Mouse (Mus musculus) MEL (cell line): ENCODE measurements around the gene Trim2. TPM values are rescaled to one million over a fixed set of nuclear protein-coding genes. Genes with fewer than 3 reads are reported as not detected.

Experiments
- DNase-seq: peaks from one replicate; pipeline ENCODE4 v3.0.0; 2011; ENCODE audit warnings: low read depth, low spot score
- H3K27ac ChIP-seq: 2 replicates; pipeline ENCODE4 v1.5.1; 2012; ENCODE audit warnings: low read depth, mild to moderate bottlenecking, control low read depth, low read length, moderate library complexity; ENCODE audit not compliant: control insufficient read depth
- H3K27me3 ChIP-seq, 2 experiments: fragments of 150-350 bp in 1 of 2; sonication (generic) in 1 of 2; 2 replicates each; pipeline ENCODE4 v1.6.1; 2012; ENCODE audit warnings: low read length in 2 of 2, mild to moderate bottlenecking in 2 of 2, improper control_type of control experiment in 1 of 2, moderate library complexity in 1 of 2; ENCODE audit not compliant: insufficient read depth in 2 of 2, control insufficient read depth in 1 of 2
- H3K36me3 ChIP-seq, 2 experiments: 2 replicates each; pipeline ENCODE4 v1.6.1; 2012 to 2014; ENCODE audit warnings: low read length in 2 of 2, improper control_type of control experiment in 1 of 2, inconsistent platforms in 1 of 2, mild to moderate bottlenecking in 1 of 2; ENCODE audit not compliant: insufficient read depth in 2 of 2, control insufficient read depth in 1 of 2
- H3K4me1 ChIP-seq, 2 experiments: fragments of 150-350 bp in 1 of 2; sonication (generic) in 1 of 2; 2 replicates each; pipeline ENCODE4 v1.6.1; 2012; ENCODE audit warnings: low read length in 2 of 2, improper control_type of control experiment in 1 of 2, mild to moderate bottlenecking in 1 of 2; ENCODE audit not compliant: insufficient read depth in 2 of 2, control insufficient read depth in 1 of 2
- H3K4me3 ChIP-seq, 2 experiments: fragments of 150-350 bp in 1 of 2; sonication (generic) in 1 of 2; 2 replicates each; pipeline ENCODE4 v1.5.1; 2012; ENCODE audit warnings: low read depth in 2 of 2, low read length in 2 of 2, mild to moderate bottlenecking in 2 of 2, moderate library complexity in 2 of 2, control low read depth in 1 of 2, improper control_type of control experiment in 1 of 2; ENCODE audit not compliant: control insufficient read depth in 1 of 2, insufficient read depth in 1 of 2
- H3K79me2 ChIP-seq: 2 replicates; pipeline ENCODE4 v1.6.1; 2012; ENCODE audit warnings: mild to moderate bottlenecking, low read length, moderate library complexity; ENCODE audit not compliant: control insufficient read depth, poor library complexity, insufficient read depth
- H3K9ac ChIP-seq: 2 replicates; pipeline ENCODE4 v1.6.1; 2012; ENCODE audit warnings: low read depth, mild to moderate bottlenecking, control low read depth, low read length, moderate library complexity; ENCODE audit not compliant: control insufficient read depth, poor library complexity, severe bottlenecking
- H3K9me3 ChIP-seq: fragments of 150-350 bp; sonication (generic); replicated peaks from 2 replicates; pipeline ENCODE4 v1.6.1; 2012; ENCODE audit warnings: mild to moderate bottlenecking, low read length, improper control_type of control experiment, moderate library complexity; ENCODE audit not compliant: insufficient read depth
- BHLHE40 ChIP-seq: IDR thresholded peaks from 2 replicates; pipeline ENCODE4 v1.6.1; 2012; ENCODE audit warnings: low read depth, mild to moderate bottlenecking, inconsistent platforms, low read length, improper control_type of control experiment, borderline replicate concordance
- CHD1 ChIP-seq: IDR thresholded peaks from 2 replicates; pipeline ENCODE4 v1.6.1; 2012; ENCODE audit warnings: low read depth, mild to moderate bottlenecking, inconsistent platforms, low read length, improper control_type of control experiment
- E2F4 ChIP-seq: IDR thresholded peaks from 2 replicates; pipeline ENCODE4 v1.6.1; 2011; ENCODE audit warnings: low read depth, low read length, improper control_type of control experiment, borderline replicate concordance
- ELF1 ChIP-seq: IDR thresholded peaks from 2 replicates; pipeline ENCODE4 v1.6.1; 2014; ENCODE audit warnings: low read depth, mild to moderate bottlenecking, inconsistent platforms, low read length, improper control_type of control experiment, moderate library complexity
- GABPA ChIP-seq: IDR thresholded peaks from 2 replicates; pipeline ENCODE4 v1.6.1; 2012; ENCODE audit warnings: low read depth, mild to moderate bottlenecking, inconsistent platforms, low read length, improper control_type of control experiment, moderate library complexity
- MAX ChIP-seq: IDR thresholded peaks from 2 replicates; pipeline ENCODE4 v1.6.1; 2011; ENCODE audit warnings: low read length, improper control_type of control experiment
- MAZ ChIP-seq: IDR thresholded peaks from 2 replicates; pipeline ENCODE4 v1.6.1; 2012; ENCODE audit warnings: low read depth, mild to moderate bottlenecking, inconsistent platforms, low read length, improper control_type of control experiment
- MEF2A ChIP-seq: IDR thresholded peaks from 2 replicates; pipeline ENCODE4 v1.6.1; 2014; ENCODE audit warnings: low read depth, mild to moderate bottlenecking, inconsistent platforms, low read length, improper control_type of control experiment; ENCODE audit not compliant: poor library complexity, insufficient replicate concordance, severe bottlenecking; ENCODE audit errors: extremely low read depth
- MXI1 ChIP-seq: IDR thresholded peaks from 2 replicates; pipeline ENCODE4 v1.6.1; 2011; ENCODE audit warnings: mild to moderate bottlenecking, low read depth, low read length, improper control_type of control experiment
- MYB ChIP-seq: IDR thresholded peaks from 2 replicates; pipeline ENCODE4 v1.6.1; 2011; ENCODE audit warnings: mild to moderate bottlenecking, low read depth, low read length, improper control_type of control experiment
- MYC ChIP-seq: IDR thresholded peaks from 2 replicates; pipeline ENCODE4 v1.6.1; 2011; ENCODE audit warnings: low read depth, mild to moderate bottlenecking, low read length, improper control_type of control experiment, moderate library complexity
- NELFE ChIP-seq: IDR thresholded peaks from 2 replicates; pipeline ENCODE4 v1.6.1; 2011; ENCODE audit warnings: low read depth, low read length, improper control_type of control experiment
- POLR2AphosphoS2 ChIP-seq: IDR thresholded peaks from 2 replicates; pipeline ENCODE4 v1.6.1; 2011; ENCODE audit warnings: low read length, improper control_type of control experiment
- POLR2AphosphoS5 ChIP-seq: IDR thresholded peaks from 2 replicates; pipeline ENCODE4 v1.6.1; 2012; ENCODE audit warnings: low read depth, borderline replicate concordance, mild to moderate bottlenecking, inconsistent platforms, low read length, moderate library complexity, mixed read lengths
- RAD21 ChIP-seq: IDR thresholded peaks from 2 replicates; pipeline ENCODE4 v1.6.1; 2011; ENCODE audit warnings: mild to moderate bottlenecking, low read depth, low read length, improper control_type of control experiment
- SMC3 ChIP-seq: IDR thresholded peaks from 2 replicates; pipeline ENCODE4 v1.6.1; 2011; ENCODE audit warnings: low read depth, low read length, improper control_type of control experiment
- USF1 ChIP-seq: IDR thresholded peaks from 2 replicates; pipeline ENCODE4 v1.6.1; 2014; ENCODE audit warnings: low read depth, mild to moderate bottlenecking, inconsistent platforms, low read length, improper control_type of control experiment, moderate library complexity
- ZMIZ1 ChIP-seq: IDR thresholded peaks from 2 replicates; pipeline ENCODE4 v1.6.1; 2012; ENCODE audit warnings: low read depth, mild to moderate bottlenecking, inconsistent platforms, low read length, improper control_type of control experiment, moderate library complexity
- polyA plus RNA-seq, 2 experiments: library from polyadenylated mRNA; stranded (reverse) in 1 of 2; unstranded in 1 of 2; fragments of >175 nt in 1 of 2; fragments of >200 nt in 1 of 2; gene quantifications; 2 replicates each; pipeline versions ENCODE4 v1.2.1 to v1.2.4; 2012; ENCODE audit warnings: low replicate concordance in 2 of 2, low read depth in 1 of 2; ENCODE audit not compliant: insufficient read length in 2 of 2, insufficient read depth in 1 of 2, missing spikeins in 1 of 2
- total RNA-seq: library from RNA; depleted of rRNA; stranded (reverse); fragments of 300-350 nt; gene quantifications from 2 replicates; pipeline ENCODE4 v1.2.3, GENCODE M21; 2012

The Trim2 gene
- total and polyA plus RNA-seq, 3 experiments, result 1.7 to 4.4 TPM; not detected in 1

DNA sequence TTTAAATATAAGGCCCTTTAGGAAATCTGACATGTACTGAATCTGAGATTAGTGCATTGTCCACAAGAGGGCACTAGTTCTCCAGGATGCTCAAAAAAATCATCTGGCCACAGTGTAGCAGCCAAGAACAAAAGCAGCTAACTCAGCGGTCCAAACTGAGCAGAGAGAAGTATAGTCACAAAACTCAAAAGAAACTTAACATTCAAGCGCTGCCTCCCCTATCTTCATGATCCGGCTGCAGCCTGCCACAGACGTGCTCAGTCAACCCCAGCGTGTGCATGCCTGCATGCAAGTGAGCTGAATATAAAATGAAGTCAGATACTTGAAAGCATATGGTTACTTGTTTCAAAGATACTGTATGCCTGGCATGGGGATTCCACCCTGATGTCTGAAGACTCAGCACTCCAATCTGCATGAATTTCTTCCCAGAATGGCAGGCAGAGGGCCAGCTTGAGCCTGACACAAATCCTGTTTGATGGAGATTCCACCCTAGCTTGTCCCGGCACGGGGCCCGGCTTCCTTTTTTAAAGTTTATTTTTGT is 8.0 kb upstream of the Trim2 start (continued):
- TF ChIP-seq GABPA (no peak), POLR2AphosphoS2 (no peak), SMC3 (peak; percentile 95), RAD21 (no peak; the same call in none of the 2 replicates), ELF1 (no peak), NELFE (no peak), MXI1 (peak; percentile 17; the same call in 1 of the 2 replicates), MEF2A (no peak), MYC (0 out of 2 replicates have a peak, but pooled peaks have one; percentile 11), CHD1 (no peak), MAZ (no peak), E2F4 (no peak), MAX (no peak)
- TF ChIP-seq, all 39 proteins: peak for 12

DNA sequence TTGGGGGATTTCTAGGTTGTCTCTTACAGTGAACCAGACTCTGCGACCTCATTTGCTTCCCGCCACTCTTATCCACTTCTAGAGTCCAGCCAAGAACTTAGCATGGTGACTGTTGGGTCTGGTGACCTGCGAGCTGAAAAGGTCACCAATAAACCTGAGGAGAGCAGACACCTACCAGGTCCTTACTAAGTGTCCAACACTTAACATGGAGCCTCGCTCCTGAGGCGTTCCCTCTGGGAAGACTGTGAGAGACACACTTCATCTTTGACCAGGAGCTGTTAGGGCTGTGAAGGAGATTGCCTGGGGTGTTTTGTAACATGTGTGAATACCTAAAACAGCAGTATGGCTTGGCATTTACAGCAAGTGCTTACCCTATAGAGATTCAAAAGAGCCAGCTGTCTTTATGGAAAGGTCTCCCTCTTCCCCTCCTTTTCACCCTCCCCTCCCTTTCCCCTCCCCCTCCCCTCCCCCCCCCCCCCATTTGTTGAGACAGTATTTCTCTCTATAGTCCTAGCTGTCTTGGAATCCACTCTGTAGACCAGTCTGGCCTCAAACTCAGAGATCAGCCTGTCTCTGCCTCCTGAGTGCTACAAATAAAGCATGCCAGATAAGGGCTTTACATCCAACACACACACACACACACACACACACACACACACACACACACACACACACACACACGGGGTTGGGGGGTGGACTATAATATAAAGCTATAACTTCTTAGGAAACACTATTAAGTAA is 7.3 kb upstream of the Trim2 start:
- H3K9me3 ChIP-seq, result no peaks in the 10 kb centered on the region
- H3K27ac ChIP-seq, result peak overlapping the region; percentile 79
- no peaks in the 10 kb centered on the region for H3K27me3 ChIP-seq
- peaks cover 0 to 13% of the 10 kb centered on the region in 2 experiments; a peak in 2 of 4 replicates for H3K36me3 ChIP-seq
- TF ChIP-seq RAD21 (no peak), ELF1 (no peak), GABPA (no peak), CHD1 (no peak), POLR2AphosphoS5 (no peak), USF1 (no peak), ZMIZ1 (no peak), POLR2AphosphoS2 (no peak), MYB (no peak), BHLHE40 (no peak)
- peak overlapping the region; percentile 82 for H3K9ac ChIP-seq
- peaks cover 3 to 21% of the 10 kb centered on the region in 2 experiments; a peak in 3 of 4 replicates for H3K4me1 ChIP-seq
- no peaks in the 10 kb centered on the region for H3K79me2 ChIP-seq
- no peak for DNase-seq
- H3K4me3 ChIP-seq, result peak overlapping the region; percentile 49 to 59
